Comparison of ENCODE assay signal across 18 mouse cellular contexts in the genomic region with DNA sequence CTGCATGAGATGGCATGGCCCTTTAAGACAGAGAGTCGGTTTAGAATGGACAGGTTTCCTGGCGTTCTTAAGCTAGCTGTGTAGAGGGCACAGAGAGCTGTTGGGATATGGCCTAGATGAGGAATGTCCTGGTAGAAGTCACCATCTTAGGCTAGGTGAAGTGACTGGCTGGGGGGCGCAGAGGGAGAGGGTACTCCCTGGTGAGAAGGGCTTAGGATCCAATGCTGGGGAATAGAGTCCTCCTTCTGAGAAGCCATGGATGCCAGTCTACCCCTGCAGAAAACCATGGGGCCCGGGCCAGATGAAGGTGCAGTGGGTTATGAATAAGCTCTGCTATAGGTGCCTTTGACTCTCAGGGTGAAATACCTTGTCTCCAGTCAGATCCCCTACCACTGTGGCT. TPM values are rescaled to one million over a fixed set of nuclear protein-coding genes. Genes with fewer than 3 reads are reported as not detected.
A peak's percentile ranks its signal among the peaks of the same experiment; 100 is the strongest.
DNase-seq lines count a peak whose midpoint lies in the region; TF ChIP-seq lines count a peak whose summit lies in the region.
"Not testable (repeated sequence)": the region's sequence is repeated elsewhere in the genome, so short reads cannot be mapped to it uniquely, and the experiment has no call there.
"Had no signal": no experiment of that assay in that cellular context is flagged by ENCODE, and none has a peak within 500 bp of the region (broad histone marks: within the 10 kb centered on the region; RNA-seq: fewer than 3 reads in every experiment).

Tcp10c (plus strand) TSS at position 52 of the 400 bp plus-strand sequence.

- not testable (repeated sequence) for H3K79me2 ChIP-seq in CH12.LX (replicated peaks; ENCODE audit: control insufficient read depth, extremely low read depth, insufficient read depth, poor library complexity, severe bottlenecking)

- not testable (repeated sequence) for H3K4me1 ChIP-seq in CH12.LX (ENCODE audit: control insufficient read depth in 1 of 2, insufficient read depth in 2 of 2); testis, adult 2 months (ENCODE audit: control insufficient read depth, insufficient read depth, low read length)

- not testable (repeated sequence) for TF ChIP-seq RAD21 in CH12.LX (IDR thresholded peaks at IDR 0.05; ENCODE audit: low read depth, low read length)

- H3K36me3 ChIP-seq in CH12.LX (replicated peaks in 1 of 2; ENCODE audit: control insufficient read depth in 1 of 2, insufficient read depth in 1 of 2, low read length in 1 of 2); testis, adult 2 months (ENCODE audit: control insufficient read depth, insufficient read depth, low read length): not testable (repeated sequence)

- not testable (repeated sequence) for H3K9ac ChIP-seq in CH12.LX (ENCODE audit: insufficient read depth, low read depth)

- H3K27ac ChIP-seq in CH12.LX (ENCODE audit: insufficient read depth, low read depth): peak within 1 kb of the TSS; percentile 26
- H3K27ac ChIP-seq in testis, adult 2 months (ENCODE audit: control insufficient read depth, insufficient read depth, low read depth, low read length): not testable (repeated sequence)

- not testable (repeated sequence) for TF ChIP-seq EP300 in CH12.LX (IDR thresholded peaks at IDR 0.05; ENCODE audit: low read length)

- H3K4me3 ChIP-seq in CH12.LX (replicated peaks in 1 of 3; ENCODE audit: low read depth in 2 of 3, low read length in 2 of 3, poor library complexity in 1 of 3): peak within 1 kb of the TSS in 1 of 3 experiments; percentile 20
- peak within 1 kb of the TSS; percentile 53 for H3K4me3 ChIP-seq in testis, adult 2 months (ENCODE audit: control insufficient read depth, low read depth, low read length)

- DNase-seq in CH12.LX (ENCODE audit: extremely low read depth): not testable (repeated sequence)
- DNase-seq in heart, adult 11 months: peak; percentile 91

- not testable (repeated sequence) for TF ChIP-seq CTCF in CH12.LX (conservative IDR thresholded peaks at IDR 0.05 in 1 of 2, IDR thresholded peaks at IDR 0.05 in 1 of 2; ENCODE audit: low read depth in 2 of 2, low read length in 2 of 2); testis, adult 2 months (IDR thresholded peaks at IDR 0.05; ENCODE audit: control insufficient read depth, insufficient read depth, insufficient replicate concordance, low read depth, low read length)

- not testable (repeated sequence) for H3K9me3 ChIP-seq in CH12.LX (replicated peaks; ENCODE audit: low read length)

- not testable (repeated sequence) for H3K27me3 ChIP-seq in CH12.LX (replicated peaks); testis, adult 2 months (ENCODE audit: control insufficient read depth, insufficient read depth, low read length)

- not testable (repeated sequence) for TF ChIP-seq POLR2A in CH12.LX (IDR thresholded peaks at IDR 0.05; ENCODE audit: low read depth, low read length); testis, adult 2 months (IDR thresholded peaks at IDR 0.05; ENCODE audit: control insufficient read depth, low read depth, low read length)

- not testable (repeated sequence) for H3K4me2 ChIP-seq in CH12.LX (ENCODE audit: insufficient read depth, low read depth, poor library complexity, severe bottlenecking)

- dilution Hi-C loops in CH12.LX (cut with MboI; ENCODE audit: extremely low pct_ligation_motif_present, extremely low pct_unique_long_range_greater_than_20kb, low sequenced_read_pairs): not testable (repeated sequence)

- in situ Hi-C loops in CH12.LX (cut with MboI; ENCODE audit: low pct_ligation_motif_present, low pct_unique_long_range_greater_than_20kb, low sequenced_read_pairs): not testable (repeated sequence)

RNA-seq across cellular contexts. Expression of gene Tcp10c, which starts in this region (rescaled TPM):
- total RNA-seq in CH12.LX (2012; rRNA removed) (0.04 TPM in 1 of 2 replicates, not detected in the other), CH12.LX (2014; rRNA removed) (not detected in 2 replicates)
- polyA plus RNA-seq in CH12.LX (2012; ENCODE audit: insufficient read length, low read depth): 0.44 TPM in 1 of 2 replicates, not detected in the other
- polyA plus RNA-seq in testis, adult 2 months (2012; rRNA removed): 197 and 218 TPM in 2 replicates
- total RNA-seq: adrenal gland, adult 18-20 months; adrenal gland, adult 2 months; adrenal gland, postnatal 10 days; adrenal gland, postnatal 14 days; adrenal gland, postnatal 25 days; adrenal gland, postnatal 36 days; adrenal gland, postnatal 4 days; ES-E14; G1E; MEL had no signal
- polyA plus RNA-seq: activated CD4-positive, CD25-positive, alpha-beta regulatory T cell, adult 4 months; adrenal gland, adult 2 months; brain, embryonic 14.5 days; C2C12; CD4-positive, CD25-positive, alpha-beta regulatory T cell, adult 4 months; cerebellum, adult 2 months; G1E had no signal

Comparison
In these comparisons a context has a peak if more than half of its experiments do, and no peak if none do; other contexts are left out.
1. RNA of gene Tcp10c (polyA plus RNA-seq): 197 to 218 TPM in testis, adult 2 months; 0.44 TPM in CH12.LX; every median in the first group is over 100 times any median in the second.